Comparison of ENCODE assay signal across 8 mouse cellular contexts in the genomic region with DNA sequence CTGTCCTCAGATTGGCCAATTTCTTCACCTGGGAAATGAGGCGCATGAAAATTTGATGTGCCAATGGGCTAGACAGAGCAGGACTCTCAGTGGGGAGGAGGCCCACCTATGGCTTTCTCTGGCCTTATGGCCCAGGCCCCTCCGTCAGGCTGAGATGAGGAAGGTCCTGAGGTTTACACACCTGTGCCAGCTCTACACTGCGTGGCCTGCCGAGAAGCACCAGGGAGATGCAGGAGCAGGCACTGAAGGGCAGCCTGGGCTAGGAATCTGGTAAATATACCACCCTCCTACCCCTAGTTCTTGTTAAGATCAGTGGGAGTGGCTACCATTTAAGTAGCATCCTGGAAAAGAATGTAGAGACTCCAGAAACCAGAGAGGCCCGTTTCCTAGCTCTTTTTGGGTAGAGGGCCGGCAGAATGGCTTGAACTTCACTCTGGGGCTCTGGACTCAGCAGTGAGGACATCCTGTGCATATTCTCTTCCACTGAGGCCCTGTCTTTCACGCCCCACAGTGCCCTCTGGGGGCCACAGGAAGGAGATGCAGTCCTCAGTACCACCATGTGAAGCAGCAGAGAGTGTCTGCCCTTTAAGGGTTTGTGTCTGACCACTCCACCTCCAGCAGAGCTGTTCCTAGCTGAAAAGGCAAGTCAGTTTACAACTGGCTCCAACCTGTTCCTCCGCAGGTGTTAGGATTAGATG. TPM values are rescaled to one million over a fixed set of nuclear protein-coding genes. Genes with fewer than 3 reads are reported as not detected.
A peak's percentile ranks its signal among the peaks of the same experiment; 100 is the strongest.
DNase-seq lines count a peak whose midpoint lies in the region; ATAC-seq lines count a peak whose summit lies in the region.

No protein-coding gene starts in this region.

- no peaks in the 10 kb centered on the region for H3K27me3 ChIP-seq in forebrain, embryonic 13.5 days

- ATAC-seq in forebrain, embryonic 13.5 days, result peak; percentile 77
- peak; percentile 74 for ATAC-seq in neutrophil, adult 5-6 weeks (ENCODE audit: extremely low read depth, insufficient number of reproducible peaks, low FRiP score, poor library complexity, severe bottlenecking)

- H3K9ac ChIP-seq in forebrain, embryonic 13.5 days, result no peak overlapping the region

- H3K9me3 ChIP-seq in forebrain, embryonic 13.5 days (replicated peaks), result no peaks in the 10 kb centered on the region

- H3K27ac ChIP-seq in forebrain, embryonic 13.5 days, result no peak overlapping the region

- peak; percentile 88 for DNase-seq in ES-CJ7 (ENCODE audit: low read depth, low spot score)
- DNase-seq in c-Kit-positive CD71-positive TER-119-negative erythroid progenitor cells, embryonic 14.5 days (ENCODE audit: low read depth), result peak; percentile 57
- peak; percentile 49 for DNase-seq in heart, postnatal 25 days (ENCODE audit: low spot score)
- DNase-seq in large intestine, adult 2 months (ENCODE audit: low read depth, low spot score), result peak; percentile 42
- DNase-seq in lung, adult 18-20 months, result peak; percentile 57 to 67
- peak; percentile 60 to 65 for DNase-seq in thymus, adult 18-20 months

- H3K4me1 ChIP-seq in forebrain, embryonic 13.5 days, result no peaks in the 10 kb centered on the region

- no peak overlapping the region for H3K4me2 ChIP-seq in forebrain, embryonic 13.5 days

- H3K36me3 ChIP-seq in forebrain, embryonic 13.5 days (ENCODE audit: poor library complexity, severe bottlenecking), result peaks cover 49% of the 10 kb centered on the region

- intact Hi-C loops in heart, postnatal 25 days (cut with DNase I), result loop anchor here (1.0 kb wide), 1 partner anchor 154 kb away; no protein-coding TSS in a partner anchor

- WGBS in forebrain, embryonic 13.5 days, result 57% methylated on average over 8 of the region's 8 CpGs
- 65% methylated on average over 8 of the region's 8 CpGs for WGBS in large intestine, adult 2 months

- H3K4me3 ChIP-seq in forebrain, embryonic 13.5 days, result no peak overlapping the region

RNA-seq across cellular contexts. Expression of a gene that starts 42.3 kb away (rescaled TPM):
- 23.8 and 25.8 TPM in 2 replicates for polyA plus RNA-seq in forebrain, embryonic 13.5 days (2015; fragmentation: Nextera tagmentation; extraction: Ambion mirVana)
- 10 to 100 TPM; 12.7 to 13.7 TPM for total RNA-seq in heart, postnatal 25 days (2021)
- polyA plus RNA-seq in large intestine, adult 2 months (2012; rRNA removed), result 19.6 and 31.1 TPM in 2 replicates
- total RNA-seq in neutrophil, adult 5-6 weeks (2017), result 42.0 and 44.6 TPM in 2 replicates
